Mouse (Mus musculus): ENCODE measurements around the gene Apbb2.

GRCm38 (mm10) chr5:66499621-66500020, 119.0 kb downstream of the Apbb2 start:
- TF ChIP-seq CTCF (IDR thresholded peaks at IDR 0.05; ENCODE audit: low read depth) = no peak
- no peak for TF ChIP-seq EP300 (IDR thresholded peaks at IDR 0.05; ENCODE audit: low read depth)

Measured in heart, postnatal 0 days (tissue).